Mouse (Mus musculus): ENCODE results near the gene Krt7.

- TF ChIP-seq CTCF (IDR thresholded peaks at IDR 0.05; ENCODE audit: low read depth, low read length) = no peak
- no peak for TF ChIP-seq GATA1 (IDR thresholded peaks at IDR 0.05; ENCODE audit: borderline replicate concordance, low read length)
- no peak for TF ChIP-seq TAL1 (conservative IDR thresholded peaks at IDR 0.05; ENCODE audit: low read depth, low read length)
- TF ChIP-seq POLR2AphosphoS5 (IDR thresholded peaks at IDR 0.05; ENCODE audit: insufficient replicate concordance, low read depth, low read length) = no peak
- no peak for TF ChIP-seq GATA2 (IDR thresholded peaks at IDR 0.05; ENCODE audit: borderline replicate concordance, low read depth, low read length)
Observed at GRCm38 (mm10) chr15:101368015-101368414, 42.8 kb upstream of the Krt7 start.

Measured in G1E (cell line).